Mouse (Mus musculus): ENCODE data around the gene Pdcd6.

Pdcd6 gene

GRCm38 (mm10) chr13:74260231-74260992 lies 57.0 kb downstream of the Pdcd6 start:
- peak; percentile 5 for DNase-seq

GRCm38 (mm10) chr13:74259460-74260230 lies 57.7 kb downstream of the Pdcd6 start:
- peak; percentile 18 for DNase-seq
